Mouse (Mus musculus): ENCODE results near the gene Slc39a3.

Gene Slc39a3

DNA sequence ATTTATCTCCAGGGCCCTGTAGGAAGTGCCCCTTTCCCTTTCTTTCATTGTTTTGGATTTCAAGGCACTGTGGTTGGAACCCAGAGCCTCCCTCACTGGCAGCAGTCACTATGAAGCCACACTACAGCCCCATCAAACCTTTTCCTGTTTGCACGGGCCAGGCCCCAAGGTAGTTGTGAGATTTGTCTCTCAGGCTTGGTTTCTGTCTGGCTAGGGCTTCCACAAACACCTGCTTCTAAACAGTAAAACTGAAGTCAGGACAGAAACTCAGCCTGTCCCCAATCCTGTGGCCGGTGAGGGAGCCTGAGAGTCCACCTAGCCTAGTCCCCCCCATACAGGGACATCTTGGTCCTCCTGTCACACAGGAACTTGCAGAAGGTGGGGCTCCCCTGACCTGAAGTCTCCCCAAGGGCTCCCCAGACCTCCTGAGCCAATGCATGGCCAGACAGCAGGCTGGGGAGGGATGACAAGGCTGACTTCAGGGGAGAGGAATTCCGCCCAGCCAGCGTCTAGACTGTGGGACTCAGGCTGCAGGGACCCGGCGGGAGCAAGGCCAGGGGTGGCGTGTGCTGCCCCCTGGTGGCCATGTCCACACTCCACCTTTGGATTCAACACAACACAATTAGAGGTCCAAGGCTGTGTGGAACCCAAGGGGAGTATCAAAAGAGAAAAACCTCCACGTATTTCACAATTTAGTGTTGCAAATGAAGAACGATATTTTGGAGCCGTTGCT, 49.4 kb downstream of the Slc39a3 start:
- intact Hi-C loops (cut with DNase I) = loop anchor here (1.0 kb wide), 1 partner anchor 59 kb away; no protein-coding TSS in a partner anchor

DNA sequence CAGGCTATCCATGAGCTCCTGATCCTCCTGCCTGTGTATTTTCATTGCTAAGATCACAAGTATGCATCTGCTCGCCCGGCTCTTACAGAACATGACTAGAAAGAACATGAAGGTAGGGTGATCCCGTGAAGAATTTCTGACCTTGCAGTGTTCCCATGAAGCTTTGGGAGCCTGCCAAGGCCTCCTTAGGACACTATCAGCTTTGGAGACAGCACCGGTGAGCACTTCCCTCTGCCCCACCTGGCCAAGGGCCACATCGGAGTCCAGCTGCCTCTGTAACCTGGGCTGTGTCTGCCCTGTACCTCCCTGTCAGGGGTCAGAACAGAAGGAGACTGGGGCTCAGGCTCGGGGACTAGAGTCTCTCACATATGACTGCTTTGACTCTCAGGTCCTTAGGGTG, 50.5 kb downstream of the Slc39a3 start:
- intact Hi-C loops (cut with DNase I) = no loop called here

GRCm38 (mm10) chr10:80985970-80986701, 51.1 kb downstream of the Slc39a3 start:
- intact Hi-C loops (cut with DNase I) = no loop called here

DNA sequence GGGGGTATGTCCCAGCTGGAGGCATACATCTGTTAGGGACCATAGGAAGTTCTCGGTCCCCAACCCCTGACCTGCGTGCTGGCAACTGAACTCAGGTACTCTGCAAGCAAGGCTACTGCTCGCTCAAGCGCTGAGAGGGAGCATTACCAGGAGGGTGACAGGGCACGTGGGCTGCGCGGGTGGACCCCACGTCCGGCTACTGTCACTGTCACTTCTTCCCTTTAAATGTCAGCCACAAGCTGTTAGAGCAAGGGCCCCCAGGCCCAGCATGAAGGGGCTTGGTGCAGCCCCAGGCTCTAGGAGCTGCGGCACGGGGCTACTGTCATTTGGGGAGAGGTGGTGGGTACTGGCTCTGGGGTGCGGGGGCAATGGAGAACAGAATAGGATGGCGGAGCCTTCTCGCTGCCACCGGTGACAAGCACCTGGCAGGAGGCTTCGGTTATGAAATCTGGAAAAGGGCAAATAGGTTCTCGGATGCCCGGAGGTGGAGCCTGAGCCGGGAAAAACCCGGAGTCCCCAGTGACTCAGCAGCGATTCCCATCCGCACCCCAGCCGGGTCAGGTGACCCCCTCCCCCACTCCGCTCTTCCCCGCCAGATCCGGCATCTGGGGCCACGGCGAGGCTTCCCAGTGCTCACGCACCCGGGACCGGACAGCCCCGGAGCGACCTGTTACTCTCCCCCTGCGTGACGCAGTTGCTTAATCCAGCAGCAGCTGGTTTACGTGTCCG, 51.8 kb downstream of the Slc39a3 start:
- intact Hi-C loops (cut with DNase I) = no loop called here

GRCm38 (mm10) chr10:80984223-80984622, 53.0 kb downstream of the Slc39a3 start:
- intact Hi-C loops (cut with DNase I) = no loop called here

DNA sequence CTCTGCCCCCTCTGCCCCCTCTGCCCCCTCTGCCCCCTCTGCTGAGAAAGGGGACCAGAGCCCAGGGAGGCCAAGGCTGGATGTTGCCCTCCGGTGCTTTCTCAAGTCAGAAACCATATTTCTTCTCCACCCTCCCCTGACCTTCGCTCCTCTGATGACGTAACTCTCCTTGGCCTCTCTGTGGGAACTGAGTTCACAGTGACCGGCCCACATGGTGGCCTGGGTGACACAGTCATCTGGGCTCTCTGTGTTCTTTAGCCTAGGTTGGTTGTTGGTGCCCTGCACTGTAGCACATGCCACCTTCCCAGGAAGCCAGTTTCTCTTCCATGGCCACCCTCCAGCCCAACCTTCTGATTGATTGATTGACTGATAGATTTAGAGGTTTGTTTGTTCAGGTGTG, 54.8 kb downstream of the Slc39a3 start:
- intact Hi-C loops (cut with DNase I) = no loop called here

DNA sequence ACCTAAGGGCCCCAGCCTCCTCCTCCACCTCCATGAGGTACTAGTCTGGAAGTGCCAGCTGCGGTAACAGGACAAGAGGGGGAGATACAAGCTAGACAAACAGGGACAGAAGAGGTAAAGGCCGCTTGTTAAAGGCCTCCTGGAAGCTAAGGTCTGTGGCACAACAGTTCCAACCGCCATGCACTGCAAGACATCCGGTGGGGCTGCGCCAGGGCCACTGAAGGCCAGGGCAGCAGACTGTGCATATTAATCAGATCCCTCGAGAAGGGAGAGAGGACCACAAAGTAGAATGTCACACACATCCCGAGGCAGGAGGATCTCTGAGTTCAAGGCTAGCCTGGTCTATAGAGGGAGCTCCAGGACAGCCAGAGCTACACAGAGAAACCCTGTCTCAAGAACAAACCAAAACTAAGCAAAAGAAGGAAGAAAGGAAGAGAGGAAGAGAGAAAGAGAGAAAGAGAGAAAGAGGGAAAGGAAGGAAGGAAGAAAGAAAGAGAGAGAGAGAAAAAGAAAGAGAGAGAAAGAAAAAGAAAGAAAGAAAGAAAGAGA, 55.6 kb downstream of the Slc39a3 start:
- intact Hi-C loops (cut with DNase I) = no loop called here
